Mouse (Mus musculus): ENCODE measurements around the gene Slc22a13. TPM values are rescaled to one million over a fixed set of nuclear protein-coding genes. Genes with fewer than 3 reads are reported as not detected.

The Slc22a13 gene
- total and polyA plus RNA-seq, 3 experiments = not detected

- peak; percentile 12 for DNase-seq
Measured at GRCm38 (mm10) chr9:119199151-119199861, 9.6 kb downstream of the Slc22a13 start.

DNA sequence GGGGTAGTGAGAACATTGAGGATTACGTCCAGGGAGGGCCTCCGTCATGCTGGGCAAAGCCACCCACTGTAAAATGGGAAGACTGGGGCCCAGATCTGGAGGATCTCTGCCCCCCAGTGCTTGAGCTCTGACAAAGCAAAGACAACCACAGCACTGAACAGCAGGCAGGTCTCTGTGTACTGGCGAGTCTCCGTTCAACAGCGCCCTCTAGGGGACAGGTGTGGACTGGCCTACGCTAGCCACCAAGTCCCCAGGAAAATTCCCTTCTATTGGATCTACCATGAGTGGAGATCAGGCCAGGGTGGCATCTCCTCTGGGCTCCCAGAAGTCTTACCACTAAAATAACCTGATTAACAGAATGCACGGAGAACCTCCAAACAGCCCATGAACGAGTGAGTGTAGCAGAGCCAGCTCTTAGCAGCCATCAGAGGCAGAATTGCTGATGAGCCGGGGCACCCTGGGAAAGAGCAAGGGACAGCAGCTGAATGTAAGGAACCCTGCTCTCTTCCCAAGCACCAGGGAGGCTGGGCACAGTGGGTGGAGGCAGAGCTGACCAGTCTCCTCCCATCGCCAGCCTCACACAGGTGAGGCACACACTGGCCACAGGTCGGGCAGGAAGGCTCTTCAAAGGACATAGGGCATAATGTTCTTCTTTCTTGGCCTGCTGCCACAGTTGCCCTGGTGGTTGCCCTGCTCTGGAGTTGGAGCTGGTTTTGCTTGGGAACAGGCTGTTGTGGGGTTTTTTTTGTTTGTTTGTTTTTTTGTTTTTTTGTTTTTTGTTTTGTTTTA lies 16.5 kb downstream of the Slc22a13 start:
- peak; percentile 27 for DNase-seq

- DNase-seq = no peak
Measured at GRCm38 (mm10) chr9:119181241-119181728, 27.6 kb downstream of the Slc22a13 start.

DNA sequence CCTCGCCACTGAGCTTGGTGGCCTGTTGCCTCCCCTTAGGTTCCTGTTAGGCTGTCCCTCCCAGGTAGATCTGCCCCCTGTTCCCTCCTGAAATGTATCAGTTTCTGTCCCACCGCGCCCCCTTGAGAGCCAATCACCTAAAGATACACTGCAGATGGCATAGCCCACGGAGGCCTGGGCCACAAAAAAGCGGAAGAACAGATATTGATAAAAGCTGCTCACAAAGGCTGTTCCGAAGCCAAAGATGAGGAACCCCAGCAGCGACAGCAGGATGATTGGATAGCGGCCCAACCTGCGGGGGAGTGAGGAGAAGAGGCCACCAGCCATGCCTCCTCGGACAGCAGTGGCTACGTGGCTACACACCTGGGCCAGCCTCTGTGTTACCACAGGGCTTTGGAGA lies 29.6 kb downstream of the Slc22a13 start:
- DNase-seq = no peak

- no peak for DNase-seq
Measured at GRCm38 (mm10) chr9:119167608-119168007, 41.3 kb downstream of the Slc22a13 start.

DNA sequence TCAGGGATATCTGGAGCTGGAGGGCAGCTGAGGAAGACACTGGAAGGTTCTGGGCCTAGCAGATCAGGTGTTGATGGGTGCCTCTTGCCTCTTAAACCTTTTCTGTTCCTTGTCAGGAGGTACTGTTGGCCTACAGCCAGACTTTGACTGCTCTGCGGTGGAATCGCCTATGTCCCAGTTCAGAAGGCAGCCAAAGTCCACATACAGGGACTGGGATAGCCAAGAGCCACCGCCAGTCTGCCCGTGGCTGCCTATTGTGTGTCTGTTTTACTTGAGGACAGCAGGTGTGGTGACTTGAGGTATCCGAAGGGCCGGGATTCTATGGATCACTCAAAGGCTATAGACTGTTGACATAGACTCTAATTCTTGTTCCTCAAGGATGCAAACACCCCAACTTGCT lies 43.4 kb downstream of the Slc22a13 start:
- DNase-seq = peak; percentile 17

DNA sequence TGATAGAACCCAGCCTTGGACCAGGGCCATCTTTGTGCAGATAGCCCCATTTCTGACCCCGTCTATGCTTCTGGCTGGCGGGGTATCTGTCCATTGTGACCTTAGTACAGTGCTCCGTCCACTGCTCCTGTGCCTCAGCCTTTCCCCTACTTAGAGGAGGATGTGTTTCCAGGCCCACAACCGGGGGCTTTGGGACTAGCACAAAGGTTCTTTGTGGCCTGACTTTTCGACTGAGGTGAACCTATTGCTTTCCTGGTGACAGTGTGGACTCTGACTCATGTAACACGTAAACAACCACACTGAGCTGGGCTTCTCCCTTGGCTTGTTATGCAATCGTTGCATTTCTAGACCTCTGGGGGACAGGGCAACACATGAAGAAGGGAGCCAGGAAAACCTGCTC lies 44.2 kb downstream of the Slc22a13 start:
- DNase-seq = no peak

DNA sequence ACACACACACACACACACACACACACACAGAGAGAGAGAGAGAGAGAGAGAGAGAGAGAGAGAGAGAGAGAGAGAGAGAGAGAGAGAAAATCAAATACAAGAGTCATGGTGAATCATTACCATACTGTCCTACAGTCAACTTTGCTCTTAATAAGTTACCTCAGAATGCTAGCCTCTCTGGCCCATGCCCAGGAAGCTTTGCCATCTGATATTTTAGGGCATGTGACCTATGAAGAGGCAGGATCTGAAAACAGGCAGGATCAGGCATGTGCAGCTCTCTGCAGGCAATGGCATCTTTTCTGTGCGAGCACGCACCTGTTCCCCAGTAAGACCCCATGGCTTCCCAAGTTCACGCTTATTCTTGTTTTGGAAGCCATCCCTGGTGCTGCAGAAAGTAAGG lies 48.2 kb downstream of the Slc22a13 start:
- DNase-seq = peak; percentile 21

GRCm38 (mm10) chr9:119158861-119159260 lies 50.0 kb downstream of the Slc22a13 start, which contains the start of gene Gm47289:
Gene Gm47289 (plus strand): TSS chr9:119159161.
- DNase-seq = no peak

GRCm38 (mm10) chr9:119156278-119157201 lies 52.4 kb downstream of the Slc22a13 start, which contains the start of gene Acaa1b:
Gene Acaa1b (minus strand): TSS chr9:119157093.
- DNase-seq = peak; percentile 81

DNA sequence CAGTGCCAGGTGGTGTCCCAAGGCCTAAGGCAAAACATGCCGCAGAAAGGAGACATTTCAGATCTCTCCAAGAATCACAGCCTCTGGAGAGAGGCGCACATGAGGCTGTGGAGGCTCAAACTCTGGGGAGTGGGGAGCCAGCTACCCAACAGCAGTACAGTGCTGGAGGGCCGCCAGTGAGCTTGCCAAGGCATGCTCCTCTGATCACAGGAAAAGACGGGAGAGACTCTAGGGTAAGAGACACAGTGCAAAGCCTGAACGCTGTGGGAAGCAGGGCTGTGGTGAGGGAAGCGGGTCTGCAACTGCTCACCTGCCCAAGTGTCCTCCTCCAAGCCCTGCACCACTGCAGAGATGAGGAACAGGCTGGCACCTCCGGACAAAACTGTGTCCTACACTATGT lies 53.1 kb downstream of the Slc22a13 start:
- peak; percentile 18 for DNase-seq

GRCm38 (mm10) chr9:119155416-119155815 lies 53.5 kb downstream of the Slc22a13 start:
- peak; percentile 20 for DNase-seq

GRCm38 (mm10) chr9:119151751-119152150 lies 57.1 kb downstream of the Slc22a13 start:
- DNase-seq = no peak

GRCm38 (mm10) chr9:119149601-119150000 lies 59.3 kb downstream of the Slc22a13 start:
- peak; percentile 43 for DNase-seq

GRCm38 (mm10) chr9:119146098-119146770 lies 62.7 kb downstream of the Slc22a13 start:
- DNase-seq = no peak

- no peak for DNase-seq
Measured at GRCm38 (mm10) chr9:119145638-119146037, 63.3 kb downstream of the Slc22a13 start.

- DNase-seq = no peak
Measured at GRCm38 (mm10) chr9:119145137-119145536, 63.8 kb downstream of the Slc22a13 start.

- DNase-seq = no peak
Measured at GRCm38 (mm10) chr9:119144696-119145095, 64.2 kb downstream of the Slc22a13 start.

GRCm38 (mm10) chr9:119143372-119143771 lies 65.5 kb downstream of the Slc22a13 start:
- no peak for DNase-seq

All from adrenal gland, adult 2 months (tissue).